Mouse (Mus musculus) gastrocnemius, postnatal 25 days (tissue): ENCODE results near the gene Gm17535. TPM values are rescaled to one million over a fixed set of nuclear protein-coding genes. Genes with fewer than 3 reads are reported as not detected.
A peak's percentile ranks its signal among the peaks of the same experiment; 100 is the strongest.
"Not testable (repeated sequence)": the region's sequence is repeated elsewhere in the genome, so short reads cannot be mapped to it uniquely, and the experiment has no call there.

ENCODE experiments used
- DNase-seq: peaks from one replicate; pipeline ENCODE4 v3.0.0; 2022
- long read RNA-seq, 2 experiments: library from polyadenylated mRNA; stranded (forward); transcript quantifications; one replicate each; pipeline ENCODE4 v2.0.0; 2021
- total RNA-seq, 2 experiments: library from RNA; stranded (reverse); gene quantifications; 1 replicate in 1 of 2; 2 replicates in 1 of 2; pipeline ENCODE4 v1.2.3; 2021

Gene Gm17535
- not detected for total RNA-seq
- long read RNA-seq, experiment 1, result 0 reads
- long read RNA-seq, experiment 2, result 0 reads

GRCm38 (mm10) chr9:3034299-3034698, at the start of gene Gm17535:
Gm17535 (plus strand) TSS chr9:3034599.
- DNase-seq, result not testable (repeated sequence)

GRCm38 (mm10) chr9:3000445-3000972, 33.9 kb upstream of the Gm17535 start, which contains the start of gene Gm10722:
Gm10722 (plus strand) TSS chr9:3000922.
- peak; percentile 30 for DNase-seq

- not testable (repeated sequence) for DNase-seq
Observed at GRCm38 (mm10) chr9:3001006-3001405, 33.4 kb upstream of the Gm17535 start.

- peak; percentile 91 for DNase-seq
Observed at GRCm38 (mm10) chr9:3001948-3002659, 32.3 kb upstream of the Gm17535 start.

- not testable (repeated sequence) for DNase-seq
Observed at GRCm38 (mm10) chr9:3002794-3003396, 31.5 kb upstream of the Gm17535 start, which contains the start of gene Gm11168. Gm11168 (plus strand) TSS chr9:3003346.

- DNase-seq, result not testable (repeated sequence)
Observed at GRCm38 (mm10) chr9:3006179-3006578, 28.2 kb upstream of the Gm17535 start.

GRCm38 (mm10) chr9:3006636-3007035, 27.8 kb upstream of the Gm17535 start:
- not testable (repeated sequence) for DNase-seq

GRCm38 (mm10) chr9:3007272-3007671, 27.1 kb upstream of the Gm17535 start:
- DNase-seq, result not testable (repeated sequence)

GRCm38 (mm10) chr9:3009331-3009730, 25.1 kb upstream of the Gm17535 start:
- DNase-seq, result not testable (repeated sequence)

- not testable (repeated sequence) for DNase-seq
Observed at GRCm38 (mm10) chr9:3012054-3012621, 22.3 kb upstream of the Gm17535 start.

GRCm38 (mm10) chr9:3012733-3013279, 21.6 kb upstream of the Gm17535 start, which contains the start of gene Gm10721:
Gm10721 (plus strand) TSS chr9:3013140.
- DNase-seq, result not testable (repeated sequence)

- not testable (repeated sequence) for DNase-seq
Observed at GRCm38 (mm10) chr9:3015354-3015753, 19.0 kb upstream of the Gm17535 start, which contains the start of gene Gm10720. Gm10720 (plus strand) TSS chr9:3015654.

GRCm38 (mm10) chr9:3015896-3016295, 18.5 kb upstream of the Gm17535 start:
- DNase-seq, result not testable (repeated sequence)

- not testable (repeated sequence) for DNase-seq
Observed at GRCm38 (mm10) chr9:3017108-3017507, 17.3 kb upstream of the Gm17535 start, which contains the start of gene Gm10719. Gm10719 (plus strand) TSS chr9:3017408.

GRCm38 (mm10) chr9:3018944-3019343, 15.5 kb upstream of the Gm17535 start:
- DNase-seq, result peak; percentile 97

- peak; percentile 69 for DNase-seq
Observed at GRCm38 (mm10) chr9:3019835-3020727, 14.3 kb upstream of the Gm17535 start.

- not testable (repeated sequence) for DNase-seq
Observed at GRCm38 (mm10) chr9:3022316-3023008, 11.9 kb upstream of the Gm17535 start.

- DNase-seq, result peak; percentile 15
Observed at GRCm38 (mm10) chr9:3023312-3023984, 11.0 kb upstream of the Gm17535 start, which contains the start of gene Gm10718. Gm10718 (plus strand) TSS chr9:3023547.

GRCm38 (mm10) chr9:3023985-3024648, 10.3 kb upstream of the Gm17535 start:
- not testable (repeated sequence) for DNase-seq
